14 mouse cellular contexts compared by ENCODE assay signal in the genomic region with DNA sequence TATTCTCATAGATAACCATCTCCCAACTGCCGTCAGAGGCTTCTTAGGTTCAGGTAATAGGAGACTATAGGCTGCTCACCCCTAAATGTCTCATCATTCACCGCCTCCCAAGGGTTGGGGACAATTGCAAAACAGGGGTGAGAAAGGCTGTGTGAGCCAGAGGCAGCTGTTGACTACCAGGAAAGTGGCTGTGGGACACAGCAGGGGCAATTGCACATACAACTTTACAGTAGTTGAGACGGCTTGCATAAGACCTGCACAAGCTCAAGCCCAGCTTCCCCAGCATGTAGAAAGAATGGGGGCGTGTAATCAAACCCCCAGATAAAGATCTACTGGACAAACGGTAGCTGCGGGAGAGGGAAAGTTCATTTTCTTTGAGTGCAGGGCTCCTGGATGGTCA.
"Had no signal": no experiment of that assay in that cellular context is flagged by ENCODE, and none has a peak within 500 bp of the region (broad histone marks: within the 10 kb centered on the region; RNA-seq: fewer than 3 reads in every experiment).

No protein-coding gene starts in this region.

- DNase-seq: kidney, adult 2 months; kidney, postnatal 36 days; layer of hippocampus, adult 9-11 months; liver; right cerebral cortex, adult 18-20 months; thymus, adult 18-20 months; thymus, postnatal 14 days had no signal

- H3K4me3 ChIP-seq: kidney, embryonic 15.5 days; limb, embryonic 12.5 days; lung, embryonic 15.5 days; midbrain, embryonic 13.5 days had no signal

- H3K27ac ChIP-seq: kidney, embryonic 15.5 days; limb, embryonic 12.5 days; liver, embryonic 14.5 days; lung, embryonic 15.5 days; macrophage; midbrain, embryonic 13.5 days had no signal

- H3K27me3 ChIP-seq: kidney, embryonic 15.5 days; limb, embryonic 12.5 days; lung, embryonic 15.5 days; midbrain, embryonic 13.5 days had no signal

- H3K36me3 ChIP-seq: kidney, embryonic 15.5 days; limb, embryonic 12.5 days; lung, embryonic 15.5 days; midbrain, embryonic 13.5 days had no signal

- H3K9me3 ChIP-seq: kidney, embryonic 15.5 days; limb, embryonic 12.5 days; lung, embryonic 15.5 days; midbrain, embryonic 13.5 days had no signal

- H3K4me2 ChIP-seq: kidney, embryonic 15.5 days; limb, embryonic 12.5 days; lung, embryonic 15.5 days; midbrain, embryonic 13.5 days had no signal

- ATAC-seq: intestine, embryonic 16.5 days; midbrain, embryonic 13.5 days had no signal

- H3K4me1 ChIP-seq: kidney, embryonic 15.5 days; lung, embryonic 15.5 days; midbrain, embryonic 13.5 days had no signal

- H3K9ac ChIP-seq: kidney, embryonic 15.5 days; limb, embryonic 12.5 days; liver, embryonic 14.5 days; lung, embryonic 15.5 days; midbrain, embryonic 13.5 days had no signal
